Mouse (Mus musculus): ENCODE measurements around the gene Ier5. TPM values are rescaled to one million over a fixed set of nuclear protein-coding genes. Genes with fewer than 3 reads are reported as not detected.

The Ier5 gene
- total and polyA plus RNA-seq, 3 experiments: 47.7 to 59.3 (median 58.8) TPM

GRCm38 (mm10) chr1:155091374-155091841 is 8.0 kb downstream of the Ier5 start:
- Histone ChIP-seq H3K4me3 (replicated peaks in 1 of 3; ENCODE audit: low read depth in 2 of 3, low read length in 2 of 3, poor library complexity in 1 of 3) (no peak overlapping the region), H3K27me3 (replicated peaks) (no peaks in the 10 kb centered on the region), H3K9ac (ENCODE audit: insufficient read depth, low read depth) (no peak overlapping the region), H3K9me3 (replicated peaks; ENCODE audit: low read length) (no peaks in the 10 kb centered on the region), H3K79me2 (replicated peaks; ENCODE audit: control insufficient read depth, extremely low read depth, insufficient read depth, poor library complexity, severe bottlenecking) (no peaks in the 10 kb centered on the region), H3K4me2 (ENCODE audit: insufficient read depth, low read depth, poor library complexity, severe bottlenecking) (peak overlapping the region; percentile 26), H3K4me1 (ENCODE audit: control insufficient read depth in 1 of 2, insufficient read depth in 2 of 2) (peaks cover 21 to 73% of the 10 kb centered on the region in 2 experiments), H3K36me3 (replicated peaks in 1 of 2; ENCODE audit: control insufficient read depth in 1 of 2, insufficient read depth in 1 of 2, low read length in 1 of 2) (peaks cover 0 to 7% of the 10 kb centered on the region in 2 experiments), H3K27ac (ENCODE audit: insufficient read depth, low read depth) (peak overlapping the region; percentile 45)
- TF ChIP-seq BHLHE40 (IDR thresholded peaks at IDR 0.05; ENCODE audit: low read depth, low read length) (peak; percentile 100), ETS1 (conservative IDR thresholded peaks at IDR 0.05; ENCODE audit: low read depth, low read length) (peak; percentile 100), POLR2A (IDR thresholded peaks at IDR 0.05; ENCODE audit: low read depth, low read length) (no peak), UBTF (IDR thresholded peaks at IDR 0.05; ENCODE audit: low read depth, low read length) (no peak), CTCF (conservative IDR thresholded peaks at IDR 0.05 in 1 of 2, IDR thresholded peaks at IDR 0.05 in 1 of 2; ENCODE audit: low read depth in 2 of 2, low read length in 2 of 2) (no peak), ELF1 (IDR thresholded peaks at IDR 0.05; ENCODE audit: low read depth, low read length) (peak; percentile 64), POLR2AphosphoS2 (IDR thresholded peaks at IDR 0.05; ENCODE audit: low read depth, low read length) (no peak), ZNF384 (IDR thresholded peaks at IDR 0.05; ENCODE audit: low read depth, low read length) (no peak), CHD2 (IDR thresholded peaks at IDR 0.05; ENCODE audit: low read length) (peak; percentile 77), CHD1 (IDR thresholded peaks at IDR 0.05; ENCODE audit: low read depth, low read length) (no peak), JUND (conservative IDR thresholded peaks at IDR 0.05; ENCODE audit: low read depth, low read length) (peak; percentile 97), SIN3A (IDR thresholded peaks at IDR 0.05; ENCODE audit: low read length) (peak; percentile 88), GABPA (IDR thresholded peaks at IDR 0.05; ENCODE audit: insufficient replicate concordance, low read depth, low read length) (no peak), TCF12 (IDR thresholded peaks at IDR 0.05; ENCODE audit: low read depth, low read length) (peak; percentile 94), MAX (IDR thresholded peaks at IDR 0.05; ENCODE audit: low read length) (peak; percentile 77; the same call in 1 of the 2 replicates), EP300 (IDR thresholded peaks at IDR 0.05; ENCODE audit: low read length) (peak; percentile 99), ZKSCAN1 (IDR thresholded peaks at IDR 0.05; ENCODE audit: borderline replicate concordance, low read depth, low read length) (no peak), KAT2A (IDR thresholded peaks at IDR 0.05; ENCODE audit: insufficient replicate concordance, low read length) (0 out of 2 replicates have a peak, but pooled peaks have one; percentile 15), RCOR1 (conservative IDR thresholded peaks at IDR 0.05; ENCODE audit: low read depth, low read length) (peak; percentile 98), HCFC1 (IDR thresholded peaks at IDR 0.05; ENCODE audit: low read depth, low read length) (no peak), MAZ (IDR thresholded peaks at IDR 0.05; ENCODE audit: low read depth, low read length) (peak; percentile 81; the same call in 1 of the 2 replicates), USF2 (conservative IDR thresholded peaks at IDR 0.05; ENCODE audit: low read depth, low read length) (no peak), USF1 (IDR thresholded peaks at IDR 0.05; ENCODE audit: low read depth, low read length) (no peak), NELFE (IDR thresholded peaks at IDR 0.05; ENCODE audit: low read depth, low read length) (no peak), NRF1 (IDR thresholded peaks at IDR 0.05; ENCODE audit: low read depth, low read length) (no peak), ZC3H11A (IDR thresholded peaks at IDR 0.05; ENCODE audit: low read depth, low read length) (no peak), E2F4 (IDR thresholded peaks at IDR 0.05; ENCODE audit: insufficient replicate concordance, low read depth, low read length) (no peak), MYC (IDR thresholded peaks at IDR 0.05; ENCODE audit: low read depth, low read length) (peak; percentile 95), RAD21 (IDR thresholded peaks at IDR 0.05; ENCODE audit: low read depth, low read length) (no peak; the same call in 1 of the 2 replicates), MEF2A (IDR thresholded peaks at IDR 0.05; ENCODE audit: borderline replicate concordance, low read depth, low read length) (peak; percentile 98), JUN (IDR thresholded peaks at IDR 0.05; ENCODE audit: insufficient read depth, low read depth, low read length) (peak; percentile 97), ZMIZ1 (IDR thresholded peaks at IDR 0.05; ENCODE audit: low read depth, low read length) (no peak), IRF4 (IDR thresholded peaks at IDR 0.05; ENCODE audit: low read depth, low read length) (peak; percentile 99), MAFK (IDR thresholded peaks at IDR 0.05; ENCODE audit: insufficient replicate concordance, low read length) (peak; percentile 88; the same call in 1 of the 2 replicates), MXI1 (IDR thresholded peaks at IDR 0.05; ENCODE audit: low read depth, low read length) (no peak), PAX5 (IDR thresholded peaks at IDR 0.05; ENCODE audit: low read length) (no peak), SMC3 (IDR thresholded peaks at IDR 0.05; ENCODE audit: low read depth, low read length) (peak; percentile 26), TBP (conservative IDR thresholded peaks at IDR 0.05; ENCODE audit: low read depth, low read length) (no peak; the same call in 1 of the 2 replicates)
- dilution Hi-C loops (cut with MboI; ENCODE audit: extremely low pct_ligation_motif_present, extremely low pct_unique_long_range_greater_than_20kb, low sequenced_read_pairs): no loop called here
- in situ Hi-C loops (cut with MboI; ENCODE audit: low pct_ligation_motif_present, low pct_unique_long_range_greater_than_20kb, low sequenced_read_pairs): no loop called here
- peak; percentile 93 for DNase-seq (ENCODE audit: extremely low read depth)
